In the genomic region with DNA sequence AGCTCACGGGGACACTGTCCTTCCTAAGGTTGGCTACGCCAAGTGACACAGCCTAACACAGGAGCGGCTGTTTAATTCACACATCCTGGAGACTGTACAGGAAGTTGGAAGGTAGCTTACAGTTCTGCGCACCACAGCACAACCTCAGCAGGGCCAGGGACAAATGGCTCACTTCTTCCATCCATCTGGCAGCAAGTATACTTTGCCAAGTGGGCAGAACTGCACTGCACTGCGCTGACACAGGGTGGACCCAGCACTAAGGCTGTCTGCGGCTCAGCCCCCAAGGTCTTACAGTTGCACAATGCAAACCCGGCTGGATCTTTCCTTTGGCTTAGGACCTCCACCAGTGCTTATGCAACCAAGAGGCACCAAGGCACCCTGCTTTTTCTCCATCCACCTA, we compare ENCODE assay signal across 10 mouse cellular contexts.
DNase-seq lines count a peak whose midpoint lies in the region; ATAC-seq lines count a peak whose summit lies in the region.
"Had no signal": no experiment of that assay in that cellular context is flagged by ENCODE, and none has a peak within 500 bp of the region (broad histone marks: within the 10 kb centered on the region; RNA-seq: fewer than 3 reads in every experiment).

No protein-coding gene starts in this region.

- peaks cover 87% of the 10 kb centered on the region for H3K4me1 ChIP-seq in hindbrain, embryonic 13.5 days (replicated peaks)
- H3K4me1 ChIP-seq in hindbrain, embryonic 11.5 days (replicated peaks; ENCODE audit: control insufficient read depth, insufficient read depth, low read length) = peaks cover 9% of the 10 kb centered on the region

- ATAC-seq in hindbrain, embryonic 13.5 days (ENCODE audit: low FRiP score) = peak; percentile 26; the same call in 1 of the 2 replicates
- no peak for ATAC-seq in hindbrain, embryonic 11.5 days (ENCODE audit: low FRiP score)
- 0 out of 2 replicates have a peak, but pooled peaks have one; percentile 10 for ATAC-seq in megakaryocyte, adult 5-6 weeks (ENCODE audit: poor library complexity, severe bottlenecking)
- no peak; the same call in 1 of the 2 replicates for ATAC-seq in monocyte, adult 5-6 weeks (replicated peaks; ENCODE audit: insufficient number of reproducible peaks, low FRiP score, low TSS enrichment, poor library complexity, severe bottlenecking)

- 83% methylated on average over 7 of the region's 7 CpGs for WGBS in hindbrain, embryonic 13.5 days
- WGBS in hindbrain, embryonic 11.5 days = 84% methylated on average over 7 of the region's 7 CpGs

- peaks cover 2% of the 10 kb centered on the region; the same call in 1 of the 2 replicates for H3K36me3 ChIP-seq in hindbrain, embryonic 13.5 days
- no peaks in the 10 kb centered on the region for H3K36me3 ChIP-seq in hindbrain, embryonic 11.5 days (ENCODE audit: control insufficient read depth, insufficient read depth, low read length)

- H3K9ac ChIP-seq in hindbrain, embryonic 13.5 days = no peak overlapping the region
- no peak overlapping the region for H3K9ac ChIP-seq in hindbrain, embryonic 11.5 days (ENCODE audit: low read depth, low read length)

- no peaks in the 10 kb centered on the region for H3K27me3 ChIP-seq in hindbrain, embryonic 13.5 days
- H3K27me3 ChIP-seq in hindbrain, embryonic 11.5 days (ENCODE audit: control insufficient read depth, insufficient read depth, low read length) = no peaks in the 10 kb centered on the region

- no peaks in the 10 kb centered on the region for H3K9me3 ChIP-seq in hindbrain, embryonic 13.5 days
- no peaks in the 10 kb centered on the region for H3K9me3 ChIP-seq in hindbrain, embryonic 11.5 days (ENCODE audit: control insufficient read depth, low read length)

- H3K27ac ChIP-seq in hindbrain, embryonic 13.5 days = peak overlapping the region; percentile 78
- no peak overlapping the region for H3K27ac ChIP-seq in hindbrain, embryonic 11.5 days (ENCODE audit: low read depth, low read length)
- H3K27ac ChIP-seq: kidney, postnatal 0 days had no signal

- no peak overlapping the region for H3K4me3 ChIP-seq in hindbrain, embryonic 13.5 days
- no peak overlapping the region for H3K4me3 ChIP-seq in hindbrain, embryonic 11.5 days (ENCODE audit: low read depth, low read length)
- H3K4me3 ChIP-seq: myocyte had no signal

- H3K4me2 ChIP-seq in hindbrain, embryonic 13.5 days = no peak overlapping the region
- H3K4me2 ChIP-seq in hindbrain, embryonic 11.5 days (replicated peaks; ENCODE audit: low read depth, low read length) = no peak overlapping the region

- DNase-seq in hindbrain, embryonic 11.5 days (ENCODE audit: low spot score) = no peak
- peak; percentile 69 for DNase-seq in adrenal gland, postnatal 25 days
- peak; percentile 63 for DNase-seq in gastrocnemius, postnatal 25 days
- no peak for DNase-seq in left cerebral cortex, adult 8-10 months (ENCODE audit: low spot score in 2 of 2)
- no peak for DNase-seq in retina, embryonic 14.5 days (ENCODE audit: low spot score)

Comparison
In these comparisons a context has a peak if more than half of its experiments do, and no peak if none do; other contexts are left out.
1. ATAC-seq: peak in hindbrain, embryonic 13.5 days (single experiment) and megakaryocyte, adult 5-6 weeks (single experiment); none in hindbrain, embryonic 11.5 days (single experiment) and monocyte, adult 5-6 weeks (single experiment).
2. DNase-seq: peak in adrenal gland, postnatal 25 days (single experiment) and gastrocnemius, postnatal 25 days (single experiment); none in hindbrain, embryonic 11.5 days (single experiment), left cerebral cortex, adult 8-10 months (0 of 2) and retina, embryonic 14.5 days (single experiment).